Mouse (Mus musculus) lung, adult 2 months (tissue): ENCODE data around the gene Ccr9.

ENCODE experiments used
- CTCF ChIP-seq: fragments of 200-500 bp; IDR thresholded peaks from 2 replicates; pipeline ENCODE4 v1.5.1; 2011; ENCODE audit warnings: mild to moderate bottlenecking, low read length, control low read depth; ENCODE audit not compliant: insufficient read depth
- POLR2A ChIP-seq: fragments of 200-500 bp; IDR thresholded peaks from 2 replicates; pipeline ENCODE4 v1.6.1; 2011; ENCODE audit warnings: low read depth, mild to moderate bottlenecking, control low read depth, low read length, borderline replicate concordance; ENCODE audit errors: extremely low read depth

DNA sequence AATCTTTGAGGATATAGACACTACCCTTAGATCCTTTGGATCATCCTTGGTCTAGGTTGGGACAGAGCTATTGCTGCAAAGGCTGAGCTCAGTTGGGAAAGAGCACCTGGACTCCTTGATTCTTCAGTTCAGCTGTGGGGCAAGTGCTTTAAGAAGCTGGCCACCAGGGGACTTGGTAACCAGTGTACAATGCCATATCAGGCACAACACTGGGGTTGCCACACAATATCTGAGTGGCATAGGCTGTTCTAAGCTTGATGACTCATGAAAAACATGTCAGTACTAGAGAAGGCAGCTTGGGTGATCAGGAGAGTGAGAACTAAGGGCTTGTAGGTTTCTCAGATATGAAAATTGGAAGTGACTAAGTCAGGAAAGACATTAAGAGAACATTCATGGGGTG is 19.3 kb upstream of the Ccr9 start:
- no peak for TF ChIP-seq CTCF
- TF ChIP-seq POLR2A: no peak
